Mouse (Mus musculus): ENCODE measurements around the gene 4933434E20Rik. TPM values are rescaled to one million over a fixed set of nuclear protein-coding genes. Genes with fewer than 3 reads are reported as not detected.

Gene 4933434E20Rik
- total RNA-seq (2023): 100 to 1,000 TPM; 127 to 129 TPM

DNA sequence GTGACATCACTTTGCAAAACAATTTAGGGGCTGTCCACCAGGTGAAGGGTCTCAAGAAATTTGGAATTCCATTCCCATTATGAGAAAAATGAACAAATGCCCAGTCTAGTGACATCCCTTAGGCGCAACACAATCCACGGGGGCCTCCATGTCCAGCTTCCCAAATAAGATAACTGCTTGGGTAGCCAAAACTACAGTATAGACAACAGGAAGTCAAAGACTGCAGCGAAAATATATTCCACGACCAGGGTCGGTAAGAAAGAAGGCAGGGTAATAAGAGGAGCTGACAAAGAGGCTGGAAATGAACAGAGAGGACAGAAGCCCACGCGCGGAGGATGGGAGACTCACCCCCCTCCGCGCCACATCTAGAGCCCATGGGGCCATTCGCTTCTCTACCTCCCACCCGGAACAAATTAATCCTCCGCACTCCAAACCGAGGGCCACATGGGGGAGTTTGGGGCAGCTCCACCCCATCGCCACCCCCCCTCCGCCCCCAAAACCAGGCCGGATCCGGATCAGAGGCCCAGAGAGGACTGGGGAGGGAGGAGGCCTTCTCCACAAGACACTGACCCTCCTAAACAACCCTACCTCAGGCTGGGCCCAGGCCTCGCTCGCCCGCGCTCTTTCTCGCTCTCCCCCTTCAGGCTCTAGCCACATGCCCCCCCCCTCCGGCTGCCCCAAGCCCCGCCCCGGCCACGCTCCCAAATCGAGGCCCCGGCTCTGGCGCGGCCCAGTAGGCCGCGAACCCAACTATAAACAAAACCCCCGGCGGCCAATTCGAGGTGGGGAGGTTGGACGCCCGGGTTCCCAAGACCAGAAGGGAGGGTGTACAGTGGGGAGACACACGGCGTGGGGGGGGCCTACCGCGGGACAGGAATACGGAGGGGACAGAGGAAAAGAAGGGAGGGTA is at the start of gene 4933434E20Rik:
Gene 4933434E20Rik, plus strand, starts transcription at position 196 of the 910 bp plus-strand sequence.

DNA sequence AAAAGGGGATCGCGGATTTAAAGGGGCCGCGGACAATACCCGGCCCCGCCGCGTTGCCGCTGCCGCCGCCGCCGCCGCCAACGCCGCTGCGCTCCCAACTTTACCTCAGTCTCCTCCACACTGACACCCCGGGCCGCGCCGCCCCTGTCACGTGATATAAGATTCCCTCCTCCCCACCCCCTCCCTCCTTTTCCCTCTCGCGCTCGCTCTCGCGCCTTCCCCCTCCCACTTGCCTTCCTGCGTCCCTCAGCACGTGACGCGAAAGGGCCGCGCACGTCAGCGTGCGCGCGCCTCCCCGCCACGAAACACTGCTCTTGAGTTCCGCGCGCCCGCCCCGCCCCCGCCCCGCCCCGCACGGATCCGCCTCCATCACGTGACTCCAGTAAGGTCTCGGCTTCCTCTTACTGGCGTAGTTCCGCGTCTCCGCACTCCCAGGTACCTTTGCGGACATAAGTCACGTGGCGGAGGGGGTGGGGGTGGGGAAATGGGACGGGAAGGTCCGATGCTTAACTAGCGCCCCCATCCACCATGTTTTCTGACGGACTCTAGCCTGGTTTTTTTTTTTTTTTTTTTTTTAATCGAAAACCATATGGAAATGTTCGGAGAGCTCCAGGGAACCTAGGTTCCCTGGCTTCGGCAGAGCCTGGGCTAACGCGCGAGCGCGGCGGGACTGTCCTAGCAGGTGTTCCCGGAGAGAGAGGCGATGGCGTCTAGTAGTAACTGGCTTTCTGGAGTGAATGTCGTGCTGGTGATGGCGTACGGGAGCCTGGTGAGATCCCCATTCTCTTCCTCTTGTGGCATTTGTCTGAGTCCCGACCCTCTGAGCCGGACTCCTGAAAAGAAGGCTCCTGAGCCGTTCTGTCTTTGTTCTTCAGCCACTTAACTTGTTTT is 1.2 kb downstream of the 4933434E20Rik start, which contains the start of gene Ubap2l:
Gene Ubap2l, minus strand, starts transcription at position 278 of the 891 bp plus-strand sequence.

DNA sequence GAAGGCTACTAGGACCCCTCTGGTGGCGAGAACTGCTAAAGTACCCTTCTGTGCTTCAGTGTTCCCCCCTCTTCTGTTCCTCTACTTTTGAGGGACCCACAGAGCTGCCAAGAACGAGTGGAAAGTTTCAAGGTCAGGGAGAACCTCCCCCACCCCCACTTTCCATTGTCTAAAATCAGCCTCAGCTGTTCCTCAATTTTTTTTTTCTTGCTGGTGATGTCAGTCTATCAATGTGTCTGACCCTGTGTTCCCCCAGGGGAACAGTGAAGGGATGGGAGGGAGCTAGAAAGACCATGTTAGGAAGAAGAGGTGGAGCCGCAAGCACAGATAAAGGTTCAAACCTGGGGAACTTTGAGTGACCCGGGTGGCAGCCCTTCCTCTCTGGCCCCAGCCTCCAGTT is 20.9 kb downstream of the 4933434E20Rik start, which contains the start of gene Tpm3:
Gene Tpm3, plus strand, starts transcription at position 356 of the 400 bp plus-strand sequence.

DNA sequence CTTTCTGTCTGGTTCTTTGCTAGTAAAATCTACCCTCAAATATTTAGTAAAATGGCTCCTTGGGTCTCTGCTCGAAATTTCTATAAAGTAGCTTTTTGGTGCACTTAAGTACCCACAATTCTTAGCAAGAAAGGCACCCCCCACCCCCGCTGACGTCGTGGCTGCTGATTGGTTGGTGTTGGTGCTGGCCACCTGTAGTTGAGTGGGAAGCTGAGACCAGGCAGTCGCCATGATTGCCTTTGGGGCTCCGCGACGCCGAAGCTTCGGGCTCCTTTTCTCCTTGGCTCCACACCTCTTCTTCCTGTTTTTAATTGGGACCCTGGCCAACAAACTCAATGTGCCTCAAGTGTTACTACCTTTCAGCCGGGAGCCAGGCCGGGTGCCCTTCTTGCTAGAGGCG is 52.5 kb downstream of the 4933434E20Rik start, which contains the start of gene Nup210l:
Gene Nup210l, plus strand, starts transcription at position 195 of the 400 bp plus-strand sequence.

Other genes starting within 250 kb of the 4933434E20Rik start
- gene She, start 220.3 kb upstream of the 4933434E20Rik start, total RNA-seq (2023): not detected
- gene Il6ra, start 138.4 kb upstream of the 4933434E20Rik start, total RNA-seq (2023): 10 to 100 TPM; 16.5 to 16.8 TPM
- 10 to 100 TPM; 73.8 to 83.4 TPM for gene Atp8b2, start 88.1 kb upstream of the 4933434E20Rik start, total RNA-seq (2023)
- 10 to 100 TPM; 57.4 to 62.6 TPM for gene Hax1, start 52.9 kb upstream of the 4933434E20Rik start, total RNA-seq (2023)
- gene Ubap2l, start 992 bp downstream of the 4933434E20Rik start, total RNA-seq (2023): 100 to 1,000 TPM; 320 to 321 TPM
- gene Tpm3, start 21.0 kb downstream of the 4933434E20Rik start, total RNA-seq (2023): 100 to 1,000 TPM; 521 to 571 TPM
- gene Nup210l, start 52.5 kb downstream of the 4933434E20Rik start, total RNA-seq (2023): 1 to 10 TPM; 1.7 to 2.3 TPM
- gene Rps27, start 162.0 kb downstream of the 4933434E20Rik start, total RNA-seq (2023): over 10,000 TPM; 10,037 to 10,069 TPM
- gene Rab13, start 162.1 kb downstream of the 4933434E20Rik start, total RNA-seq (2023): not detected
- 10 to 100 TPM; 88.8 to 93.1 TPM for gene Jtb, start 180.0 kb downstream of the 4933434E20Rik start, total RNA-seq (2023)
- not detected for gene Creb3l4, start 191.9 kb downstream of the 4933434E20Rik start, total RNA-seq (2023)
- 10 to 100 TPM; 33.9 to 37.5 TPM for gene Slc39a1, start 196.5 kb downstream of the 4933434E20Rik start, total RNA-seq (2023)
- gene Crtc2, start 202.5 kb downstream of the 4933434E20Rik start, total RNA-seq (2023): 100 to 1,000 TPM; 193 to 194 TPM
- 100 to 1,000 TPM; 180 TPM for gene Dennd4b, start 213.5 kb downstream of the 4933434E20Rik start, total RNA-seq (2023)
- gene Gatad2b, start 241.5 kb downstream of the 4933434E20Rik start, total RNA-seq (2023): 100 to 1,000 TPM; 120 to 129 TPM